Comparison of ENCODE assay signal across 17 mouse cellular contexts in genomic region chr12:60584846-60585245, GRCm38 (mm10).
DNase-seq lines count a peak whose midpoint lies in the region; ATAC-seq lines count a peak whose summit lies in the region.
"Had no signal": no experiment of that assay in that cellular context is flagged by ENCODE, and none has a peak within 500 bp of the region (broad histone marks: within the 10 kb centered on the region; RNA-seq: fewer than 3 reads in every experiment).

No protein-coding gene starts in this region.

- no peaks in the 10 kb centered on the region for H3K4me1 ChIP-seq in kidney, embryonic 15.5 days
- H3K4me1 ChIP-seq: intestine, embryonic 15.5 days; limb, embryonic 15.5 days had no signal

- ATAC-seq in kidney, embryonic 15.5 days (replicated peaks; ENCODE audit: low FRiP score): no peak
- ATAC-seq: intestine, embryonic 15.5 days had no signal

- H3K9ac ChIP-seq in kidney, embryonic 15.5 days: no peak overlapping the region
- H3K9ac ChIP-seq: intestine, embryonic 15.5 days; limb, embryonic 15.5 days had no signal

- no peak overlapping the region for H3K4me3 ChIP-seq in kidney, embryonic 15.5 days (replicated peaks)
- H3K4me3 ChIP-seq: intestine, embryonic 15.5 days; limb, embryonic 15.5 days had no signal

- H3K27me3 ChIP-seq in kidney, embryonic 15.5 days: no peaks in the 10 kb centered on the region
- H3K27me3 ChIP-seq: intestine, embryonic 15.5 days; limb, embryonic 15.5 days had no signal

- H3K4me2 ChIP-seq in kidney, embryonic 15.5 days: no peak overlapping the region
- H3K4me2 ChIP-seq: intestine, embryonic 15.5 days; limb, embryonic 15.5 days had no signal

- peak; percentile 9 to 13 for DNase-seq in cerebellum, postnatal 10 days
- DNase-seq in cerebellum, adult 11-12 months: no peak
- DNase-seq in kidney, postnatal 10 days: peak; percentile 9
- DNase-seq in 416B (ENCODE audit: low read depth) (peak; percentile 22), ZHBTc4 (ENCODE audit: low read depth, low spot score) (peak; percentile 27)
- DNase-seq in right cerebral cortex, adult 18-20 months: no peak
- no peak for DNase-seq in spleen, postnatal 36 days (ENCODE audit: low spot score in 2 of 2)
- DNase-seq: adrenal gland, adult 2 months; B cell, adult 2 months; cerebellum, postnatal 36 days; heart, adult 18-20 months; heart, postnatal 4 days; right cerebral cortex, postnatal 4 days; thymus, postnatal 14 days had no signal

- no peaks in the 10 kb centered on the region for H3K9me3 ChIP-seq in kidney, embryonic 15.5 days (replicated peaks)
- H3K9me3 ChIP-seq: intestine, embryonic 15.5 days; limb, embryonic 15.5 days had no signal

- H3K36me3 ChIP-seq in kidney, embryonic 15.5 days: no peaks in the 10 kb centered on the region
- H3K36me3 ChIP-seq: intestine, embryonic 15.5 days; limb, embryonic 15.5 days had no signal

- no peak overlapping the region for H3K27ac ChIP-seq in kidney, embryonic 15.5 days
- H3K27ac ChIP-seq: intestine, embryonic 15.5 days; limb, embryonic 15.5 days had no signal

Comparison
In these comparisons a context has a peak if more than half of its experiments do, and no peak if none do; other contexts are left out.
1. DNase-seq: peak in cerebellum, postnatal 10 days (2 of 2), kidney, postnatal 10 days (single experiment), 416B (single experiment) and ZHBTc4 (single experiment); none in cerebellum, adult 11-12 months (single experiment), right cerebral cortex, adult 18-20 months (single experiment) and spleen, postnatal 36 days (0 of 2).